Mouse (Mus musculus) lung, adult 2 months (tissue): ENCODE results near the gene Tmem240. TPM values are rescaled to one million over a fixed set of nuclear protein-coding genes. Genes with fewer than 3 reads are reported as not detected.

Experiments used
- DNase-seq: peaks from one replicate; pipeline ENCODE4 v3.0.0; 2022
- H3K4me1 ChIP-seq: fragments of 200-500 bp; 2 replicates; pipeline ENCODE4 v1.6.1; 2011; ENCODE audit warnings: low read length; ENCODE audit not compliant: control insufficient read depth, insufficient read depth
- H3K4me3 ChIP-seq: fragments of 200-500 bp; replicated peaks from 2 replicates; pipeline ENCODE3; 2011; ENCODE audit warnings: low read depth, mild to moderate bottlenecking, control low read depth, low read length; ENCODE audit errors: extremely low read depth
- CTCF ChIP-seq: fragments of 200-500 bp; IDR thresholded peaks from 2 replicates; pipeline ENCODE4 v1.5.1; 2011; ENCODE audit warnings: mild to moderate bottlenecking, low read length, control low read depth; ENCODE audit not compliant: insufficient read depth
- POLR2A ChIP-seq: fragments of 200-500 bp; IDR thresholded peaks from 2 replicates; pipeline ENCODE4 v1.6.1; 2011; ENCODE audit warnings: low read depth, mild to moderate bottlenecking, control low read depth, low read length, borderline replicate concordance; ENCODE audit errors: extremely low read depth
- WGBS: fragments of 180-500 bp; shearing (Covaris S2); methylation state at CpG from one replicate; pipeline ENCODE4 v1.1.7; 2018; 5-methylcytosine and 5-hydroxymethylcytosine counted together
- polyA plus RNA-seq: library from polyadenylated mRNA; depleted of rRNA; stranded (reverse); fragments of >200 nt; gene quantifications from 2 replicates; pipeline ENCODE4 v1.2.3, GENCODE M21; 2012

The Tmem240 gene
- polyA plus RNA-seq, 1 experiment = 1.6 TPM

DNA sequence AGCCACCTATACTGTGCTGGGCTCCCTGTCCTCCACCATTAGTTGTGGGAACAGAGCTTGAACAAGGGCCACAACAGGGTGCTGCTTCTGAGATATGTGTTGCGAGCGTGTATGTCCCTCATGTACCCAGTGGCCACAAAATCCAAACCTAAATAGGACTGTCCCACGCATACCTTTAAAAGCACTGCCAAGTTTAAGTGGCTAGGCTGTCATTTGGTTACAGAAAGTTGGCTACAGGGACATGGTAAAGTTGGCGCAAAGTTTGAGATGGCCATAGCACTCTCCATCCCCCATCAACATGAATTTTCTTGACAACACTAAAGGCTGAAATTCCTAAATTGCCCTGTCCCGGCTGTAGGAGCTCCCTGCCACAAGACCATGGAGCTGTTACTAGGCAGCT, 10.5 kb downstream of the Tmem240 start:
- TF ChIP-seq CTCF (no peak), POLR2A (no peak)
- 90% methylated on average over 5 of the region's 5 CpGs for WGBS
- no peak overlapping the region for H3K4me3 ChIP-seq

DNA sequence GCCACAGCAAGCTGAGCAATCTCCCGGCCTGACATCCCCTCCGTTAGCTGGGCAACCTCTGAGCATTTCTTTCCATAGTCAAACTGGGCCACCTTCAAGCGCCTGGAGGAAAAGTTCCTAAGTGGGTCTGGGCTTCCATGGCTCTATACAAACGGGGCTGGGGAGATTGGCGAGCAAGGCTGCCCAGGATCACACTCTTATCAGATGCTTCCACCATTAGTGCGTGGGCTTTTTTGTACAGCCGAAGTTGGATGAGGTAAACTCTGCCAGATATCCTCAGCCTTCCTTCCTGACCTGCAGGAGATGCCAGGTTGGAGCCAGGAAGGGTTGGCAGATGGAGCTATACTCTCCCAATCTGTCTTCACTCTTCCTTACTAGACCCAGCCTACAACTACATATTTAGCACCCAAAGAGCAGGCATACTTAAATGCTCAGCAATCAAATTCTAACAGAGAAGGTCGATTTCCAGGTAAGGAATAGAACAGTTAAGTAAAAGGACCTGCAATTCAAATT, 11.5 kb downstream of the Tmem240 start:
- DNase-seq = no peak
- 80% methylated on average over 8 of the region's 8 CpGs for WGBS
- no peak for TF ChIP-seq POLR2A
- no peak for TF ChIP-seq CTCF
- Histone ChIP-seq H3K4me3 (no peak overlapping the region), H3K4me1 (no peaks in the 10 kb centered on the region)

More for the DNA sequence above, 10.5 kb downstream of the Tmem240 start:
- DNase-seq = no peak
- H3K4me1 ChIP-seq = no peaks in the 10 kb centered on the region

DNA sequence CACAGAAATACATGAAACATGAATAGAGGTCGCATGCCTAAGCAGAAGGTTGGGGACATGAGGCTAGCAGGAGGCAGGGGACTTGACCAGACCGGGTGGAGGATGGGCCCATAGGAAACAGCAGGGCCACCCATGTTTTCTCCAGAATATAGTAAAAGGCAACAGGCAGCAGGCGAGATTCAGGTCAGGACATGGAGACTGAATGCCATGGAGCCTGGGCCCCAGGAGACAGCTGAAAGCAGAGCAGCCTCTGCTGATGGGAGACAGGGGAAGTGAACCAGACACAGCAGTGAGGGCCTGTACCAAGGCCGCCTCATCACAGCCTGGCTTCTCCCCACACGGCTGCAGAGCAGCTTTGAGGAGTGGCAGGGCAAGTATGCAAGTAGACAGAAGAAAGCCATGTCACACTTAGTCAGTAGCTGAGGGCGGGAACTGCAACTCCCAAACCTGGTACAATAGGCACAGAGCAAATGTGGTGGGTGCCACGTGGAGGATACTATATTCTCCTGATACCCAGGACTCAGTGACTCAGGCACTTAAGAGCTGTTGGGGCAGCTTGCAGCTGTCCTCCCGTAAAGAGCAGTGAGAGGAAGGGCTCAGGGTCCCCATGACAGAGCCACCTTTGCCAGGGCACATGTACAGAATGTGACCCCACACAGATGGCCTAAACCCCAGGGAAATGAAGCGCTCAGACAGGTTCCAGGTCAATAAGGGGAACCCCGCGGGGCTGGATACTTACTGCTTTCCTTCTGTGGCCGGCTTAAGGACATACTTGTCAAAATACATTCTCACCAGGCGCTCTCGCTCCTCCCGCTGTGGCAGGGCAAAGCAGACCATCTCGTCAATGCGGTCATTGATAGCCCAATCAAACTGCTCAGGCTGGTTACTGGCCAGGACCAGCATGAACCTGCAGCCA, 12.2 kb downstream of the Tmem240 start:
- DNase-seq = no peak
- Histone ChIP-seq H3K4me3 (no peak overlapping the region), H3K4me1 (no peaks in the 10 kb centered on the region)
- TF ChIP-seq CTCF (no peak), POLR2A (no peak)
- 90% methylated on average over 17 of the region's 17 CpGs for WGBS

DNA sequence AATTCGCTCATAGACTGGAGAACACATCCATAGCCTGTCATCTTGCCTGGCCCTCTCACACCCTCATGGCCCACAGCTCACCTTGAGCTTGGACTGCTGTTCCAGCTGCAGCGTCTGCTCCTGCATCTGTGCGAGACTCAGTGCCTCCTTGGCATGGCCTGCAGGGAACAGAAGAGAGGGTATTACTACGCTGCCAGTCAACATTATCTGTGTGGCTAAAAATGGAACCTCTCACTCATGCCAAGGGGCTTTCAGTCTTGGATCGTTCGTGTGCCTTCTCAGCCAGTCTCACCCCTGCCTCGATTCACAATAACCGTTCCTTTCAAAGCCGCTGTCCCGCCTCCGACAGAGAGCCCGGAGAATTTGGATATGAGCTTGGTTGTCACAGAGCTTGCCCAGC, 22.4 kb downstream of the Tmem240 start:
- H3K4me3 ChIP-seq = no peak overlapping the region
- peaks cover 9% of the 10 kb centered on the region for H3K4me1 ChIP-seq
- 88% methylated on average over 12 of the region's 12 CpGs for WGBS
- no peak for DNase-seq
- TF ChIP-seq CTCF = no peak
- TF ChIP-seq POLR2A = no peak

DNA sequence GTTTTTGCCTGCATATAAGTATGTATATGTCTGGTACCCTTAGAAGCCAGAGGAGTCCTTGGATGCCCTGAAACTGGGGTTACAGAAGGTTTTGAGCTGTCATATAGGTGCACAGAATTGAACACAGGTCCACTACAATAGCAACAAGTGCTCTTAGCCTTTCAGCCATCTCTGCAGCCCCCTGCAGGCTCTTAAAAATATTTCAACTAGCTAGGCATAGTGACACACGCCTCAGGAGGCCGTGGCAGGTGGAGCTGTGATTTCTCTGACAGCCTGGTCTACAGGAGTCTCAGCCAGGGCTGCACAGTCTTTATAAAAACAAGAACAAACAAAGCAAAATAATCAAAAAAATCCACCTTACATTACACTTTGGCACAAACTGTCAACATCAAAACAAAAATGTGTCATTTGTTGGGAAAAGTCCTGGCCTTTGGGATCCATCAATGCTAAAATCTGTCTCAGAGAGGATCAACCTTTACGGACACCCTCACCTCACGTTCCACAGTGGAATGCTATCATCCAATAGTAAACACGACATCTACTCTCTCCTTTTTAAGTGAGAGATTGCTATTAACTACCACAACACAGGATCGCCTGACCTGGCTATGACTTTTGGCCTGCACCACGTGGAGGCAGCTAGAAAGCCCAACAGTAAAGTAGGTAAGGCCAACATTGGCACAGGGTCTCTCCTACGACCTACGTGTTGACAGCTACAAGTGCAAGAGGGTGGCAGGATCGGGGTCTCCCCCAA, 25.4 kb downstream of the Tmem240 start:
- no peak for DNase-seq
- H3K4me1 ChIP-seq = peaks cover 9% of the 10 kb centered on the region
- WGBS = 3% methylated on average over 10 of the region's 10 CpGs
- TF ChIP-seq POLR2A (no peak), CTCF (no peak)
- H3K4me3 ChIP-seq = peak overlapping the region; percentile 84

DNA sequence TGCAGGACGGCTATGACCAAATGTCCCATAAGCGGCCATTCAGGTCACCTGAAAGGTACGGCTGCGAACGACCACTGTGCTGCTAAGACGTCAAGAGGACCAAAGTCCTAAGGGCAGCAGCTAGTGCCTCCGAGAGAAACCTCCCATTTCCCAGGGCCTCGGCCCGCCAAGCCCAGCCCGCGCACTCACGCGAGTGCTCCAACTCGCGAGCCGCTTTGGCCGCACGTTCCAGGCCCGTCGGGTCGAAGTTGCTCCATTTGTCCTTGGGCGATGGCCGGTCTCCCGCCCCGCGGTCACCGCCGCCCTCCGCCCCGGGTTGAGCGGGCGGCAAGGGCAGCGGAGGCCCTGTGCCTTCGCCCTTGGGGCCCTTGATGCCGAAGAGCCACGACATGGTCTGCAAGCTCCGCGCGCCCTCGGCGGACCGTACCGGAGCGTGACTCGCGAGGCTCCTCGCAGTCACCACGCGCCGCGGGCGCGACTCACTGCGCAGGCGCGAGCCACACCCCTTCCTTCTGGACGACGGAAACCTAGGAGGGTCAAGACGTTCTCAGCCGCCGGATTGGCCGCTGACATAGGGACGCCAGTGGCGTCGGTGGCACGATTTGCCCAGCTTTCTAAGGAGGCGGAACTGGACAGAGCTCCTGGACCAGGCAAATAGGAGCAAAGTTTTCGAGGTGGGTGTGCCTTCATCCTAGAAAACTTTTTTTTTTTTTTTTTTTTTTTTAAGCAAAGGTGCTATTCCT, 26.2 kb downstream of the Tmem240 start, which contains the start of gene Atad3a:
Gene Atad3a, minus strand, starts transcription at position 481 of the 743 bp plus-strand sequence.
- Histone ChIP-seq H3K4me1 (peaks cover 9% of the 10 kb centered on the region), H3K4me3 (peak within 1 kb of the TSS; percentile 84)
- WGBS = under 1% methylated on average over 68 of the region's 68 CpGs
- TF ChIP-seq POLR2A (peak; percentile 72; the same call in 1 of the 2 replicates), CTCF (no peak)
- peak; percentile 97 for DNase-seq

DNA sequence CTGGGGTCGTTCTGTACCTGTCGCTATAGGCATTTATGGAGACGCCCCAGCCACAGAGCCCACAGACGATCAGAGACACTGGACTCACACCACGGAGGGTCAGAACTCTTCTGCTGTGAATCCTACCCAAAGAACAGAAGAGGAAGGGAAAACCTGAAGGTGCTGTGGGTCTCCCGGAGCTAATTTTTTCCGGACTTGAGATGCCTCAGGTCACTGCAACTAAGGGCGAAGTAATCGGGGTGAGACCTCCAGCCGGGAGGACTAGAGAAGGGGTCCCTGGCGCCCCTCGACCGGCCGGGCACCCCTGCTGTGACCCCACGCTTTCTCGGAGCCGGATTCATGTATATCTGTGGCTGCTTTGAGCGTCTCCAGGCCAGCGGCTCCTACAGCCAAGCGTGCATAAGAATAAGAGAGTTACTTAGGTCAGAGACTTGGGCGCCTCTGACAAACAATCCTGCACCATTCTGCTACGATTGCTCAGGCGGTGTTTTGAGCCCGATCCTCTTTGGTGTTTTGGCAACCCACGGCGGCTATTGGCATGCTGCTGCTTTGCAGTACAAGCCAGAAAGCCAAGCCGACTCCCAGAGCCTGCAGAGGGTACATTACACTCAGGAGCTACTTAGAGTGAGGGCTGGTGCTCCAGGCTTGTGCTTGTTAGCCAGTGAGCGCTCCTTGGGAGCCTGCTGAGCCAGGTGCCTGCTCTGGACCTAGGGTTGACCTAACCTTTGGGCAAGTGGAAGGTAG, 26.9 kb downstream of the Tmem240 start:
- Histone ChIP-seq H3K4me3 (peak overlapping the region; percentile 84), H3K4me1 (peaks cover 9% of the 10 kb centered on the region)
- TF ChIP-seq POLR2A (no peak), CTCF (no peak)
- WGBS = 2% methylated on average over 28 of the region's 28 CpGs
- no peak for DNase-seq

DNA sequence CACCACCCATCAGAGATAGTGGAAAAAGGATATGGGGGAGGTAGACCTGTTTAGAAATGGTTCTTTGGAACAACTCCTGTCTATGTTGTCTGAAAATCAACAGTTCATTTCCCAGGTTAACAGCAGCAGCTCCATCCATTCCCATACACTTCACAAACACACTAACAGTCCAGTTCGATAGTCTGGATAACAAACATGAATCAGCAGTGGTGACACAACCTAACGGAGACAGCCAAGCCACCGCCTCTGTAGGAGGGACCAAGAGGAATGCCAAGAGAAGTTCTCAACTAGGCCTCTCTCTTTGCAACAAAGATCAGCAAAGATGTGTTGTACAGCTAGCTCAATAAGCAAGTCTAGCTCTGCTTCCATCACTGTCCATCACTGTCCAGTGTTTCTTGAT, 27.8 kb downstream of the Tmem240 start:
- WGBS = 68% methylated on average over 3 of the region's 3 CpGs
- H3K4me1 ChIP-seq = peaks cover 9% of the 10 kb centered on the region
- no peak overlapping the region for H3K4me3 ChIP-seq
- TF ChIP-seq POLR2A (no peak), CTCF (no peak)
- no peak for DNase-seq

DNA sequence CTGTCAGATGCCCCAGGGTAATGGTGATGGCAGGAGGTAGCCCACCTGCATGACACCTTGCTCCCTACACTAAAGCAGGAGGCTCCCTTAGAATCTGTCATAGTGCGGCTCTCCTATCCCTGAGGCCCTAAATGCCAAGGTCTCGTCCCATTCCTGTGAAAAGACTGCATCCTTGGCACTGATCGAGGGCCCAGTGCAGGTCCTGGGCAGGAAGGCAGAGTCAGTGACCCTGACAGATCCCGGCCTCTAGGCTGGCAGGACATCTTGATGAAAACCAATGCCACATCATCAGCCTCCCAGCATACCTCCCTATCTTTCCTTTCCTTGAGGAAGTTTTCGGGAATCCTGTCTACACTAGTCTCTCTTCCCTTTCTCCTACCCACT, 34.9 kb downstream of the Tmem240 start:
- Histone ChIP-seq H3K4me3 (no peak overlapping the region), H3K4me1 (peaks cover 7% of the 10 kb centered on the region)
- DNase-seq = no peak
- TF ChIP-seq CTCF (no peak), POLR2A (no peak)
- 66% methylated on average over 5 of the region's 5 CpGs for WGBS
